Mouse (Mus musculus): Measurements from ENCODE around the gene Selenov. TPM values are rescaled to one million over a fixed set of nuclear protein-coding genes. Genes with fewer than 3 reads are reported as not detected.

The Selenov gene
- polyA plus RNA-seq, 1 experiment: not detected

GRCm38 (mm10) chr7:28277237-28277614 is 13.8 kb downstream of the Selenov start:
- TF ChIP-seq TCF12 (IDR thresholded peaks at IDR 0.05; ENCODE audit: insufficient read depth, poor library complexity, severe bottlenecking): no peak
- TF ChIP-seq E2F4 (IDR thresholded peaks at IDR 0.05; ENCODE audit: insufficient read depth): no peak
- no peak for TF ChIP-seq SRF (IDR thresholded peaks at IDR 0.05; ENCODE audit: control insufficient read depth, insufficient read length, low read depth)
- Histone ChIP-seq H3K79me2 (ENCODE audit: control insufficient read depth, insufficient read depth) (no peaks in the 10 kb centered on the region), H3ac (ENCODE audit: control insufficient read depth, insufficient read length) (peak overlapping the region; percentile 61), H3K36me3 (ENCODE audit: control insufficient read depth, insufficient read depth) (no peaks in the 10 kb centered on the region), H3K4me2 (ENCODE audit: low read depth) (no peak overlapping the region), H3K4me3 (peak overlapping the region; percentile 26), H3K27me3 (ENCODE audit: control insufficient read depth, insufficient read depth, insufficient read length) (no peaks in the 10 kb centered on the region)

GRCm38 (mm10) chr7:28271761-28272160 is 19.2 kb downstream of the Selenov start:
- peaks cover 4% of the 10 kb centered on the region for H3K27me3 ChIP-seq (ENCODE audit: control insufficient read depth, insufficient read depth, insufficient read length)

GRCm38 (mm10) chr7:28269355-28269754 is 21.6 kb downstream of the Selenov start:
- no peak overlapping the region for H3ac ChIP-seq (ENCODE audit: control insufficient read depth, insufficient read length)
- H3K27me3 ChIP-seq (ENCODE audit: control insufficient read depth, insufficient read depth, insufficient read length): peaks cover 4% of the 10 kb centered on the region
- no peaks in the 10 kb centered on the region for H3K36me3 ChIP-seq (ENCODE audit: control insufficient read depth, insufficient read depth)
- no peak overlapping the region for H3K4me2 ChIP-seq (ENCODE audit: low read depth)
- TF ChIP-seq CEBPB (IDR thresholded peaks at IDR 0.05; ENCODE audit: insufficient read depth, poor library complexity, severe bottlenecking): no peak
- TF ChIP-seq USF1 (IDR thresholded peaks at IDR 0.05; ENCODE audit: low read depth): no peak
- TF ChIP-seq POLR2A (IDR thresholded peaks at IDR 0.05; ENCODE audit: insufficient read length, low read depth): no peak
- TF ChIP-seq E2F4 (IDR thresholded peaks at IDR 0.05; ENCODE audit: insufficient read depth): no peak
- no peak for TF ChIP-seq MYOD1 (IDR thresholded peaks at IDR 0.05; ENCODE audit: control insufficient read depth in 1 of 3, insufficient read length in 2 of 3, low read depth in 2 of 3)
- no peak for TF ChIP-seq REST (IDR thresholded peaks at IDR 0.05; ENCODE audit: insufficient read depth, insufficient read length)
- no peak for TF ChIP-seq TCF3 (IDR thresholded peaks at IDR 0.05; ENCODE audit: insufficient read length, low read depth)
- TF ChIP-seq MYOG (IDR thresholded peaks at IDR 0.05; ENCODE audit: control insufficient read depth in 1 of 3, insufficient read depth in 1 of 3, insufficient read length in 2 of 3, low read depth in 2 of 3): no peak
- no peak for TF ChIP-seq MAX (IDR thresholded peaks at IDR 0.05; ENCODE audit: low read depth)
- TF ChIP-seq SRF (IDR thresholded peaks at IDR 0.05; ENCODE audit: control insufficient read depth, insufficient read length, low read depth): no peak
- no peak for TF ChIP-seq POLR2AphosphoS2 (IDR thresholded peaks at IDR 0.05; ENCODE audit: insufficient read length, low read depth)
- TF ChIP-seq TCF12 (IDR thresholded peaks at IDR 0.05; ENCODE audit: insufficient read depth, poor library complexity, severe bottlenecking): no peak
- H3K79me2 ChIP-seq (ENCODE audit: control insufficient read depth, insufficient read depth): no peaks in the 10 kb centered on the region
- no peak overlapping the region for H3K4me3 ChIP-seq

More at GRCm38 (mm10) chr7:28271761-28272160, 19.2 kb downstream of the Selenov start:
- Histone ChIP-seq H3K4me3 (no peak overlapping the region), H3K4me2 (ENCODE audit: low read depth) (no peak overlapping the region), H3K36me3 (ENCODE audit: control insufficient read depth, insufficient read depth) (no peaks in the 10 kb centered on the region), H3ac (ENCODE audit: control insufficient read depth, insufficient read length) (no peak overlapping the region), H3K79me2 (ENCODE audit: control insufficient read depth, insufficient read depth) (no peaks in the 10 kb centered on the region)
- no peak for TF ChIP-seq TCF3 (IDR thresholded peaks at IDR 0.05; ENCODE audit: insufficient read length, low read depth)
- TF ChIP-seq SRF (IDR thresholded peaks at IDR 0.05; ENCODE audit: control insufficient read depth, insufficient read length, low read depth): no peak
- TF ChIP-seq E2F4 (IDR thresholded peaks at IDR 0.05; ENCODE audit: insufficient read depth): no peak
- TF ChIP-seq TCF12 (IDR thresholded peaks at IDR 0.05; ENCODE audit: insufficient read depth, poor library complexity, severe bottlenecking): no peak
- no peak for TF ChIP-seq CEBPB (IDR thresholded peaks at IDR 0.05; ENCODE audit: insufficient read depth, poor library complexity, severe bottlenecking)
- TF ChIP-seq MYOD1 (IDR thresholded peaks at IDR 0.05; ENCODE audit: control insufficient read depth in 1 of 3, insufficient read length in 2 of 3, low read depth in 2 of 3): no peak
- TF ChIP-seq POLR2AphosphoS2 (IDR thresholded peaks at IDR 0.05; ENCODE audit: insufficient read length, low read depth): no peak
- TF ChIP-seq POLR2A (IDR thresholded peaks at IDR 0.05; ENCODE audit: insufficient read length, low read depth): no peak
- no peak for TF ChIP-seq REST (IDR thresholded peaks at IDR 0.05; ENCODE audit: insufficient read depth, insufficient read length)
- no peak for TF ChIP-seq MYOG (IDR thresholded peaks at IDR 0.05; ENCODE audit: control insufficient read depth in 1 of 3, insufficient read depth in 1 of 3, insufficient read length in 2 of 3, low read depth in 2 of 3)
- no peak for TF ChIP-seq MAX (IDR thresholded peaks at IDR 0.05; ENCODE audit: low read depth)

GRCm38 (mm10) chr7:28268576-28268975 is 22.4 kb downstream of the Selenov start:
- Histone ChIP-seq H3K4me2 (ENCODE audit: low read depth) (peak overlapping the region; percentile 61), H3K27me3 (ENCODE audit: control insufficient read depth, insufficient read depth, insufficient read length) (peaks cover 4% of the 10 kb centered on the region), H3K79me2 (ENCODE audit: control insufficient read depth, insufficient read depth) (no peaks in the 10 kb centered on the region), H3K4me3 (peak overlapping the region; percentile 3), H3K36me3 (ENCODE audit: control insufficient read depth, insufficient read depth) (no peaks in the 10 kb centered on the region), H3ac (ENCODE audit: control insufficient read depth, insufficient read length) (peak overlapping the region; percentile 81)
- TF ChIP-seq TCF12 (IDR thresholded peaks at IDR 0.05; ENCODE audit: insufficient read depth, poor library complexity, severe bottlenecking) (no peak), MYOD1 (IDR thresholded peaks at IDR 0.05; ENCODE audit: control insufficient read depth in 1 of 3, insufficient read length in 2 of 3, low read depth in 2 of 3) (no peak), E2F4 (IDR thresholded peaks at IDR 0.05; ENCODE audit: insufficient read depth) (no peak), REST (IDR thresholded peaks at IDR 0.05; ENCODE audit: insufficient read depth, insufficient read length) (no peak), POLR2A (IDR thresholded peaks at IDR 0.05; ENCODE audit: insufficient read length, low read depth) (no peak)

- TF ChIP-seq POLR2AphosphoS2 (IDR thresholded peaks at IDR 0.05; ENCODE audit: insufficient read length, low read depth) (no peak), POLR2A (IDR thresholded peaks at IDR 0.05; ENCODE audit: insufficient read length, low read depth) (no peak), TCF12 (IDR thresholded peaks at IDR 0.05; ENCODE audit: insufficient read depth, poor library complexity, severe bottlenecking) (no peak), USF1 (IDR thresholded peaks at IDR 0.05; ENCODE audit: low read depth) (no peak), MAX (IDR thresholded peaks at IDR 0.05; ENCODE audit: low read depth) (no peak), E2F4 (IDR thresholded peaks at IDR 0.05; ENCODE audit: insufficient read depth) (no peak), CEBPB (IDR thresholded peaks at IDR 0.05; ENCODE audit: insufficient read depth, poor library complexity, severe bottlenecking) (no peak), MYOG (IDR thresholded peaks at IDR 0.05; ENCODE audit: control insufficient read depth in 1 of 3, insufficient read depth in 1 of 3, insufficient read length in 2 of 3, low read depth in 2 of 3) (no peak), SRF (IDR thresholded peaks at IDR 0.05; ENCODE audit: control insufficient read depth, insufficient read length, low read depth) (no peak), REST (IDR thresholded peaks at IDR 0.05; ENCODE audit: insufficient read depth, insufficient read length) (no peak), MYOD1 (IDR thresholded peaks at IDR 0.05; ENCODE audit: control insufficient read depth in 1 of 3, insufficient read length in 2 of 3, low read depth in 2 of 3) (no peak)
- H3ac ChIP-seq (ENCODE audit: control insufficient read depth, insufficient read length): peak overlapping the region; percentile 81
- H3K4me3 ChIP-seq: peak overlapping the region; percentile 3
- H3K36me3 ChIP-seq (ENCODE audit: control insufficient read depth, insufficient read depth): no peaks in the 10 kb centered on the region
- peak overlapping the region; percentile 61 for H3K4me2 ChIP-seq (ENCODE audit: low read depth)
- no peaks in the 10 kb centered on the region for H3K79me2 ChIP-seq (ENCODE audit: control insufficient read depth, insufficient read depth)
- H3K27me3 ChIP-seq (ENCODE audit: control insufficient read depth, insufficient read depth, insufficient read length): peaks cover 4% of the 10 kb centered on the region
These were observed 22.9 kb downstream of the Selenov start for GRCm38 (mm10) chr7:28268042-28268531.
